Mouse (Mus musculus) embryonic facial prominence, embryonic 11.5 days (tissue): ENCODE measurements at regions not wholly inside any gene's neighbourhood (a gene's known extent, or its start where the extent isn't known, plus 50 kb on each side); places are given as distances from the start of the nearest gene placed in this dataset.

Source experiments
- ATAC-seq: fragments of 200-750 bp; cut with Nextera tagmentation; replicated peaks from 2 replicates; pipeline ENCODE4 v1.8.0; 2017; ENCODE audit warnings: low read depth; ENCODE audit not compliant: insufficient number of reproducible peaks, low FRiP score, low TSS enrichment
- DNase-seq: peaks from one replicate; pipeline ENCODE4 v3.0.0-alpha.2; 2015; ENCODE audit warnings: low spot score
- H3K27ac ChIP-seq: fragments of 300-500 bp; sonication (generic); replicated peaks from 2 replicates; pipeline ENCODE4 v1.5.1; 2014; ENCODE audit warnings: mild to moderate bottlenecking, low read depth, low read length, control low read depth
- H3K27me3 ChIP-seq: fragments of 300-500 bp; sonication (generic); 2 replicates; pipeline ENCODE4 v1.6.1; 2014; ENCODE audit warnings: mild to moderate bottlenecking, low read length, moderate library complexity, mixed read lengths; ENCODE audit not compliant: control insufficient read depth, insufficient read depth
- H3K36me3 ChIP-seq: fragments of 300-500 bp; sonication (generic); replicated peaks from 2 replicates; pipeline ENCODE4 v1.6.1; 2014; ENCODE audit warnings: low read depth, mild to moderate bottlenecking, low read length, moderate library complexity, mixed read lengths; ENCODE audit not compliant: control insufficient read depth, insufficient read depth
- H3K4me1 ChIP-seq: fragments of 300-500 bp; sonication (generic); 2 replicates; pipeline ENCODE4 v1.6.1; 2014; ENCODE audit warnings: low read length, mixed read lengths; ENCODE audit not compliant: control insufficient read depth, insufficient read depth
- H3K4me2 ChIP-seq: fragments of 300-500 bp; sonication (generic); 2 replicates; pipeline ENCODE4 v1.6.1; 2014; ENCODE audit warnings: low read depth, mild to moderate bottlenecking, control low read depth, low read length, moderate library complexity
- H3K4me3 ChIP-seq: fragments of 300-500 bp; sonication (generic); 2 replicates; pipeline ENCODE4 v1.5.1; 2014; ENCODE audit warnings: low read depth, low read length, control low read depth
- H3K9ac ChIP-seq: fragments of 300-500 bp; sonication (generic); replicated peaks from 2 replicates; pipeline ENCODE4 v1.6.1; 2014; ENCODE audit warnings: mild to moderate bottlenecking, control low read depth, low read length
- H3K9me3 ChIP-seq: fragments of 300-500 bp; sonication (generic); replicated peaks from 2 replicates; pipeline ENCODE4 v1.6.1; 2016; ENCODE audit warnings: mild to moderate bottlenecking, low read length, inconsistent platforms, mixed read lengths; ENCODE audit not compliant: control insufficient read depth
- WGBS: fragments of 180-500 bp; shearing (Covaris S2); extraction: QIAGEN DNeasy Blood & Tissue Kit; methylation state at CpG from one replicate; pipeline ENCODE4 v1.1.7; 2014; 5-methylcytosine and 5-hydroxymethylcytosine counted together

DNA sequence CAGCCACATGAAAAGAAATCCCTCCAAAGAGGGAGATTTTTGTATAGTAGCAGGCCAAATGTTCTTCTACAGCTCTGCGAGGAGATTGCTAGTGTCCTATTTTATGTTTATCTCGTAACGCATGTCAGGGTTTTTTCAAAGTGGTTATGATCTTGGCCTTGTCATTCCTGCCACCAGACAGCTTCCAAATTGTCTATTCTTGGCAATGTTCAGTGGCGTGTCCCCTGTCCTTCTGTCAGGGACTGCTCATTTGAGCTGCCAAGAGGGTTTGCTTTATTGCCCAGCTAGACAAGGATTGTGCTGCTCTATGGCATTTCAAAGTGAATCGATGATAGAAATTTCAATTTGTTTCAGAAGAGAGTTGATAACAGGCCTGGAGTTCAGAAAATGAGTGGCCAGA lies 67.3 kb upstream of the Eif4g2 start:
- Histone ChIP-seq H3K36me3 (no peaks in the 10 kb centered on the region), H3K4me3 (no peak overlapping the region), H3K27me3 (no peaks in the 10 kb centered on the region), H3K4me1 (no peaks in the 10 kb centered on the region), H3K9ac (no peak overlapping the region), H3K4me2 (no peak overlapping the region), H3K27ac (no peak overlapping the region), H3K9me3 (no peaks in the 10 kb centered on the region)
- DNase-seq (no peak), ATAC-seq (no peak)
- 93% methylated on average over 5 of the region's 5 CpGs for WGBS

DNA sequence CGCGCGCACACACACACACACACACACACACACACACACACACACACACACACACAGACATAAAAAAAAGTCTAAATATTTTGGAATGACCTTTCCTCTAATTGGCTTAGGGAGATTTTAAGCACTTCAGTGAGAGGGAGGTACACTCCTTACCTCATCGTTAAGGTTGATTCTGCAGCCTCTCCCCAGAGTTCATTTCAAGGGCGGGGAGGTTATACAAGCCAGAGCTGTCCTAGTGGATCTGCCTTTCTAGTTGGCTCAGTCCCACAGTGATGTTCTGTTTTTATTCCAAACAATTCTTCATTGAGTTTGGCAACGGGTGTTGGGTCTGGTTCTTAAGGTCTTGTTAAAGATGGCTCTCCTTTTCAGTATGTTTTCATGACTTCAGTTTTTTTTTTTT lies 64.8 kb upstream of the Eif4g2 start:
- H3K9ac ChIP-seq = no peak overlapping the region
- WGBS = 87% methylated on average over 6 of the region's 6 CpGs
- no peaks in the 10 kb centered on the region for H3K36me3 ChIP-seq
- no peak for DNase-seq
- no peak overlapping the region for H3K27ac ChIP-seq
- no peaks in the 10 kb centered on the region for H3K9me3 ChIP-seq
- no peak overlapping the region for H3K4me2 ChIP-seq
- no peaks in the 10 kb centered on the region for H3K27me3 ChIP-seq
- no peak for ATAC-seq
- H3K4me3 ChIP-seq = no peak overlapping the region
- no peaks in the 10 kb centered on the region for H3K4me1 ChIP-seq

DNA sequence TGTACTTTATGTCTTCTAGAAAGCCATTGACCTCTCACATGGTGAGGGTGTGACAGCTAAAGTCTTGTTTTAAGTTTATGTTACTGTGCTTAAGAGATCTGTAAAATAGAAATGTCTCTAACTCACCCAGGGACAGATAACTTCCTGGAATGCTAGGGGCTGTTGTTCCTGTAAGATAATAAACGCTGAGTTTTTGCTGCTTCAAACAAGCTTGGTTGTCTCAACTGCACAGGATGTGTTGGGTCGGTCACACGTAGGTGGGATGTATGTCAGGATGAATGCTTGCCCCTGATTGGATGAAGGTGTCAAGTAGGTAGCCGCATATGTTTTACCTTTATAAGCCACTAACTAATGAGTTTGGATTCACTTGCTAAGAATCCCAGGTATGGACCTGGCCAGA lies 63.8 kb upstream of the Eif4g2 start:
- H3K27me3 ChIP-seq = no peaks in the 10 kb centered on the region
- ATAC-seq = no peak
- H3K4me1 ChIP-seq = no peaks in the 10 kb centered on the region
- H3K4me3 ChIP-seq = no peak overlapping the region
- DNase-seq = no peak
- H3K27ac ChIP-seq = no peak overlapping the region
- no peaks in the 10 kb centered on the region for H3K36me3 ChIP-seq
- no peak overlapping the region for H3K4me2 ChIP-seq
- 83% methylated on average over 4 of the region's 4 CpGs for WGBS
- no peaks in the 10 kb centered on the region for H3K9me3 ChIP-seq
- no peak overlapping the region for H3K9ac ChIP-seq

DNA sequence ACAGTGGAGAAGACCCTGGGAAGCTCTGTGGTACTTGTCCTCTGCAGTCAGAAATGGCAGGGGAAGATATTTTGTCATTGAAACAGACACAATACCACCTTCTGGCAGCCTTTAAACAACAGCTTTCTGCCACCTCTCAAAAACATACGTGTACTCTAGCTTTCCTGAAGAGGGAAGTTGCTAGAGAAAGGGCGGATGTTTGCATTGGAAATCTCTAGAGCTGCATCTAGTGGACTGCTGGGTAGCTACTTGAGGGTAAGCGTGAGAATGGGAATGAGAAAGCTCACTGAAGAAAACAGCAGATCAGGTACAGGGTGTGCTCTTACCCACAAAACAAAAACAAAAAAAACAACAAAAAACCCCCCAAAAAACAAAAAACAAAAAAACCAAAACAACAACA lies 61.4 kb upstream of the Eif4g2 start:
- ATAC-seq = no peak
- H3K27ac ChIP-seq = no peak overlapping the region
- no peak overlapping the region for H3K4me3 ChIP-seq
- 81% methylated on average over 3 of the region's 3 CpGs for WGBS
- H3K4me2 ChIP-seq = no peak overlapping the region
- no peaks in the 10 kb centered on the region for H3K36me3 ChIP-seq
- no peaks in the 10 kb centered on the region for H3K4me1 ChIP-seq
- no peaks in the 10 kb centered on the region for H3K27me3 ChIP-seq
- no peak overlapping the region for H3K9ac ChIP-seq
- no peak for DNase-seq
- H3K9me3 ChIP-seq = no peaks in the 10 kb centered on the region

DNA sequence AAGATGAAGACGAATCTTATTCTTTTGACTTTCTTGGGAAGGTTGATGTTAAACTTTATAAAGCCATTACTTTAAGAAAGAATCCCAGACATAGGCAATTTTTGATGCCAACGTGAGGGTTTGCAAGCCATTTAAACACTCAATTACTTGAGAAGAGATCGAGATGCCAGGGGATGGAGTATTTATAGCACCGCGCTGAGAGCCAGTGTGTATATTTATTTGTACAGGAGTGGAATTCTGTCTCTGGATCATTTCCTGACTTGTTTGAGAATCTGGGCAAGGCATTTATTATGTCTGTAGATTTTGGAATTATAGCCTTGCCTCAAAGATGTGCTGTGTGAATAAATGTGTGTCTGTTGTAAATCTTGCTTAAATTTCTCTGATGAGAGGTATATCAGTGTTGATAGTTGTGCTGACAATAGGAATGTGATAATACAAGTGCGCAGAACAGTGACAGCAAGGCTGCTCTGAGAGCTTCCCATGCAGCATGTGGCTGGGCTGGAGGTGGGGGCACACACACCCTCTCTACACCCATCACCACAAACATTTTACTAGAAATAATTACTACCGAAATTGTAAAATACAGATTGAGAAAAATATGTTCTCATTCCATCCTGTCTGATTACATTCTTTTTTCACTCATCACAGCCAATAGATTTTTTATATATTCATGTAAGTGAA lies 58.6 kb upstream of the Eif4g2 start:
- no peaks in the 10 kb centered on the region for H3K9me3 ChIP-seq
- no peak overlapping the region for H3K4me3 ChIP-seq
- no peaks in the 10 kb centered on the region for H3K4me1 ChIP-seq
- H3K9ac ChIP-seq = no peak overlapping the region
- H3K4me2 ChIP-seq = no peak overlapping the region
- DNase-seq (no peak), ATAC-seq (no peak)
- no peak overlapping the region for H3K27ac ChIP-seq
- WGBS = 79% methylated on average over 7 of the region's 7 CpGs
- H3K27me3 ChIP-seq = no peaks in the 10 kb centered on the region
- no peaks in the 10 kb centered on the region for H3K36me3 ChIP-seq

DNA sequence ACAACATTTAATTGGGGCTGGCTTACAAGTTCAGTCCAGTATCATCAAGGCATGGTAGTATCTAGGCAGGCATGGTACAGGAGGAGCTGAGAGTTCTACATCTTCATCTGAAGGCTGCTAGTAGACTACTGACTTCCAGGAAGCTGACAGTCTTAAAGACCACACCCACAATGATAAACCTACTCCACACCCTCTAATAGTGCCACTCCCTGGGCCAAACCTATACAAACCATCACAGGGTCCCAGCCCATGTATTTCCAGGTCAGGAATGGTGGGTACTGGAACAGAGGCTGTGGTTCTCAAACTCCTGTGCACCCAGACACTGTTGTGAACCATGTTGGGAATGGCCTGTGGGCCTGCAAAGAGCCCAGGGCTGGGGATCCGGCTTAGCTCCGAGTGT lies 55.2 kb upstream of the Eif4g2 start:
- Histone ChIP-seq H3K36me3 (no peaks in the 10 kb centered on the region), H3K9me3 (no peaks in the 10 kb centered on the region), H3K9ac (no peak overlapping the region), H3K27me3 (no peaks in the 10 kb centered on the region), H3K4me1 (no peaks in the 10 kb centered on the region), H3K27ac (no peak overlapping the region), H3K4me3 (no peak overlapping the region), H3K4me2 (no peak overlapping the region)
- ATAC-seq (no peak), DNase-seq (no peak)
- WGBS = 97% methylated on average over 2 of the region's 2 CpGs

DNA sequence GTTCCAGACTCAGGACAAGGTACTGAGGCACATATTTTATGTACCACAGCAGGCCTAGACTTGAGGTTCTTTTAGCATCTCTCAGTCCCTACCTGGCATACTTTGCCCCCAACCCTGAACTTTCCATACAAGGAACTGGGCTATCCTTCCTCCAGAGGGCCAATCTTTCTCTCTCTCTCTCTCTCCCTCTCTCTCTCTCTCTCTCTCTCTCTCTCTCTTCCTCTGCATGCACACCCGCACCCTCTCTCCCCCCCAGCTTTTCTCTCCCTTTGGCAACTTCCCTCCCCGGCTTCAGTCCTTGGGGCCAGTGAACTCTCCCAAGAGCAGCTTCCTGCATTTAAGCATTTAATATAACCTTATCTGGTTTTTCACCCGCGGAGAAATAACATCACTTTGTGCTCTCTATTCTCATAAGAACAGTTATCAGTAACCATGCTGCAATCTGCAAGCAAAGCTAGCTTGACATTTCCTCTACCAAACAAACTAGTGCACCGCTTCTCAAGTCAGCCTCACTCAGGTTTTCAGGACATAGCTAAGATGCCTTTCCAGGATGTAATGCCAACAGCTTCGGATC lies 53.3 kb upstream of the Eif4g2 start:
- no peak overlapping the region for H3K4me2 ChIP-seq
- H3K4me3 ChIP-seq = no peak overlapping the region
- no peaks in the 10 kb centered on the region for H3K9me3 ChIP-seq
- no peak overlapping the region for H3K27ac ChIP-seq
- no peak for ATAC-seq
- no peaks in the 10 kb centered on the region for H3K27me3 ChIP-seq
- H3K9ac ChIP-seq = no peak overlapping the region
- no peak for DNase-seq
- H3K4me1 ChIP-seq = no peaks in the 10 kb centered on the region
- no peaks in the 10 kb centered on the region for H3K36me3 ChIP-seq
- WGBS = 71% methylated on average over 6 of the region's 6 CpGs

DNA sequence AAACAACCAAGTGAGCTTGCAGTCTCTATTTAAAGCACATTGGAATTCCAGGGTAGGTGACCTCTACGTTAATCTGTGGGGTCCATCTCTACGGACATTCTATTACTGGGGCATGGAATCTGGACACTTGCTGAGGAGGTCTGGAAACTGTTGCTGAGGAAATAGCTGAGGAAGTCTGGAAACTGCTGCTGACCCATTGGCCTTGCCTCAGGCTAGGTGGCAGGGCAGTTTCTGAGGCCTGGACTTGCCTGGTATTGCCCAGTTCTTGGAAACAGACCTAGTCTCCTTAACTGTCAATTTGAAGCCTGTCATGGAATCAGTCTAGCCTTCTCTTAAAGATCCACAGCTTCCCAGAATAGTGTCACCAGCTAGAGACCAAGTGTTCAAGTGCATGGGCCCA lies 51.7 kb upstream of the Eif4g2 start:
- WGBS = 82% methylated on average over 2 of the region's 2 CpGs
- no peaks in the 10 kb centered on the region for H3K27me3 ChIP-seq
- H3K4me1 ChIP-seq = no peaks in the 10 kb centered on the region
- H3K4me2 ChIP-seq = no peak overlapping the region
- no peak for DNase-seq
- no peaks in the 10 kb centered on the region for H3K36me3 ChIP-seq
- no peak overlapping the region for H3K9ac ChIP-seq
- no peaks in the 10 kb centered on the region for H3K9me3 ChIP-seq
- no peak overlapping the region for H3K27ac ChIP-seq
- ATAC-seq = no peak
- H3K4me3 ChIP-seq = no peak overlapping the region
